Mouse (Mus musculus) C2C12 (cell line): ENCODE measurements at regions not wholly inside any gene's neighbourhood (a gene's known extent, or its start where the extent isn't known, plus 50 kb on each side); places are given as distances from the start of the nearest gene placed in this dataset.

Experiments
- H3K27me3 ChIP-seq: one replicate; pipeline ENCODE4 v1.6.1; 2011; ENCODE audit not compliant: control insufficient read depth, insufficient read depth, insufficient read length
- H3K36me3 ChIP-seq: one replicate; pipeline ENCODE4 v1.6.1; 2011; ENCODE audit not compliant: control insufficient read depth, insufficient read depth
- H3K4me3 ChIP-seq: one replicate; pipeline ENCODE4 v1.5.1; 2011; ENCODE audit warnings: mild to moderate bottlenecking, control low read depth; ENCODE audit not compliant: poor library complexity, insufficient read depth, severe bottlenecking
- H3K79me2 ChIP-seq: one replicate; pipeline ENCODE4 v1.6.1; 2011; ENCODE audit not compliant: control insufficient read depth, insufficient read depth
- H3K79me3 ChIP-seq: one replicate; pipeline ENCODE4 v1.6.1; 2011; ENCODE audit warnings: low read depth, control low read depth
- H3ac ChIP-seq: one replicate; pipeline ENCODE3; 2011; ENCODE audit warnings: low read depth; ENCODE audit not compliant: control insufficient read depth, insufficient read length
- CEBPB ChIP-seq: IDR thresholded peaks from one replicate; pipeline ENCODE4 v1.6.1; 2011; ENCODE audit warnings: low read depth, mild to moderate bottlenecking, control low read depth, moderate library complexity
- CTCF ChIP-seq: IDR thresholded peaks from one replicate; pipeline ENCODE4 v1.5.1; 2011; ENCODE audit not compliant: control insufficient read depth, insufficient read depth, insufficient read length
- FOSL1 ChIP-seq: IDR thresholded peaks from one replicate; pipeline ENCODE4 v1.8.0; 2011; ENCODE audit warnings: mild to moderate bottlenecking, low read length; ENCODE audit not compliant: poor library complexity, insufficient read depth, severe bottlenecking
- MAX ChIP-seq: IDR thresholded peaks from one replicate; pipeline ENCODE4 v1.6.1; 2011; ENCODE audit warnings: mild to moderate bottlenecking, control low read depth
- MYOD1 ChIP-seq: IDR thresholded peaks from one replicate; pipeline ENCODE4 v1.6.1; 2011; ENCODE audit warnings: low read depth; ENCODE audit not compliant: control insufficient read depth, insufficient read length
- MYOG ChIP-seq: IDR thresholded peaks from one replicate; pipeline ENCODE4 v1.6.1; 2011; ENCODE audit not compliant: control insufficient read depth, insufficient read length; ENCODE audit errors: extremely low read depth
- USF1 ChIP-seq: IDR thresholded peaks from one replicate; pipeline ENCODE4 v1.6.1; 2011; ENCODE audit warnings: low read depth, mild to moderate bottlenecking, control low read depth, moderate library complexity

DNA sequence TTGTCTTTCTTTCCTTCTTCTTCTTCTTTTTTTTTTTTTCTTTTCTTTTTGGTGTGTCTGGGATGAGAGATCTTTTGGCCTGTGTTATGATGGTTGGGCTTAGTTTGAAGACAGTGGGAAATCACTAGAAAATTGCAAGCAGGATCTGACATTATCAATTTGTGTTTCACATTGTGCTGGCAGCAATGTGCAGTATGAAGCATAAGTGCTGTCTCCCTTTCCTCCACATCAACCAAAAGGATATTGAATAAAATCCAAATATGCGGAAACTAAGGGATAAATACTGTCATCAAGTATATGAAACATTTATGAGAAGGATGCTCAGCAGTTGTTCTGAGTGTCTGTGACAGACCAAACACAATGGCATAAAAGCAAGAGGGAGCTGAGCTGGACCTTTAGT lies 1144.4 kb upstream of the Zeb2 start:
- no peaks in the 10 kb centered on the region for H3K79me3 ChIP-seq
- no peak overlapping the region for H3ac ChIP-seq
- no peak for TF ChIP-seq CTCF
- no peaks in the 10 kb centered on the region for H3K79me2 ChIP-seq
- H3K4me3 ChIP-seq, result no peak overlapping the region
- no peaks in the 10 kb centered on the region for H3K36me3 ChIP-seq
- H3K27me3 ChIP-seq, result no peaks in the 10 kb centered on the region

DNA sequence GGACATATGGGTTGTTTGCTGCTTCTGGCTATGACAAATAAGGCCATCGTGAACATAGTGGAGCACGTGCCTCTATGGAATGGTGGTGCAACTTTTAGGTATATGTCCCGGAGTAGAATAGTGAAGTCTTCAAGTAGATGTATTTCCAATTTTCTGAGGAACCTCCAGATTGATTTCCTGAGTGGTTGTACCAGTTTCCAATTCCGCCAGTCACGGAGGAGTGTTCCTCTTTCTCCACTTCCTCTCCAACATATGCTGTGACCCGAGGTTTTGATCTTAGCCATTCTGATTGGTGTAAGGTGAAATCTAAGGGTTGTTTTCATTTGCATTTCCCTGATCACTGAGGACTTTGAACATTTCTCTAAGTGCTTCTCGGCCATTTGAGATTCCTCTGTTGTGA lies 1134.4 kb upstream of the Zeb2 start:
- Histone ChIP-seq H3K27me3 (no peaks in the 10 kb centered on the region), H3K79me2 (no peaks in the 10 kb centered on the region), H3K79me3 (no peaks in the 10 kb centered on the region), H3ac (no peak overlapping the region), H3K36me3 (no peaks in the 10 kb centered on the region), H3K4me3 (no peak overlapping the region)
- no peak for TF ChIP-seq FOSL1
- no peak for TF ChIP-seq MYOD1
- no peak for TF ChIP-seq MYOG
- no peak for TF ChIP-seq USF1
- TF ChIP-seq CEBPB, result no peak
- no peak for TF ChIP-seq MAX
- no peak for TF ChIP-seq CTCF

DNA sequence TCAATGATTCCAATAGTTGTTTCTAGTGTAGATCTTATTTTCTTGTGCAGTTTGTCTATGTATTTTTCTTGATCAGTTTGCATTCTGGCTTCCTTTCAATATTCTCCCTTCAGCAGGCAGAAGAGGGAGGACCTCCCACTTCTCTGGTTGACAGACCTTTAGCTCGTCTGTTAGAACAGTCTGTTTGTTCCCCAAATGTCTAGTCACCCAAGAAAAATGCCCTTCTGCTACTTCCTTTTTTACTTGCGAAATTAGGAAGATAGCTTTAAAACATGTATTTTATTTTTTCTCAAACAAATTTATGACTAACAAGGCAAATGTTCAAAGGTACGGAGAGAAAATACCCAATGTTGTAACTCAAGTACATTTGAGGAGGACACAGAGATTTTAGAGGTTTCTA lies 1128.5 kb upstream of the Zeb2 start:
- Histone ChIP-seq H3K36me3 (no peaks in the 10 kb centered on the region), H3K27me3 (no peaks in the 10 kb centered on the region), H3K79me2 (no peaks in the 10 kb centered on the region), H3K79me3 (no peaks in the 10 kb centered on the region), H3K4me3 (no peak overlapping the region), H3ac (no peak overlapping the region)
- no peak for TF ChIP-seq CEBPB

DNA sequence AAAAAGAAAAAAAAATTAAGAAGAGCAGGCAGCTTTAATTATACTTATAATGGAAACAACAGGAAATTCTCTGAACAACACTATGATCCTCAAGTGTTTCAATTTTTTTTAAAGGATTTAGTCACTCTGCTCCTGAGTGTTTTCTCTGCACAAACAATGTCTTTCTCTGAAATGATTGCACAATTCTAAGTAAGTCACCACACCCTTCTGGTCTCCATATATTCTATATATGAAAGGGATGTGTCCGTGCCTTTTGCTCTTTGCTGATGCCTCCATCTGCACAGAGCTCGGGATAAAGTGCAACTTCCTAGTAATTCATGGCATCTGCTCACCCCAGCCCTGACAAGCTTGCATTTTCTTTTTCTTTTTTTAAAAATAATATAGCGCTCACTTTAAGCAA lies 1127.5 kb upstream of the Zeb2 start:
- no peaks in the 10 kb centered on the region for H3K36me3 ChIP-seq
- H3K79me2 ChIP-seq, result no peaks in the 10 kb centered on the region
- TF ChIP-seq MYOG (no peak), MYOD1 (no peak), CEBPB (peak; percentile 28), MAX (no peak), FOSL1 (no peak), CTCF (no peak)

DNA sequence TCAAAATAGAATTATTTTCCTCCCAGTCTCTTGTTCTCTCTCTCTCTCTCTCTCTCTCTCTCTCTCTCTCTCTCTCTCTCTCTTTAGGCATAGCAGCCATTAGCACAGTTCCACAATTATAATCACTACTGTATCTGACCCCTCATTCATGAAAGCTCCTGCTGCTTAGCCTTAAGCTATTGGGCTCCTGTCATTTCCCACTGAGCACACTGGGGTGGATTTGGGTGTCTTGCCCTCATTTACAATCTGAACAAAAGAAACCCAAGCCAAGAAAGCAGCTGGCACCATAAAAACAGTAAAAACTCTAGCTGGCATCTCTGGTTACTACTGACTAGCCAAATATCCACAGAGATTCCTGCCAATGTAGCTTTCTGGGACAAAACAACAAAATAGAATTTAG lies 1125.6 kb upstream of the Zeb2 start:
- Histone ChIP-seq H3K4me3 (no peak overlapping the region), H3K79me2 (no peaks in the 10 kb centered on the region), H3K36me3 (no peaks in the 10 kb centered on the region), H3K79me3 (no peaks in the 10 kb centered on the region), H3K27me3 (no peaks in the 10 kb centered on the region), H3ac (no peak overlapping the region)
- TF ChIP-seq MYOG (no peak), CTCF (no peak), MAX (no peak), CEBPB (no peak), MYOD1 (no peak), USF1 (no peak), FOSL1 (no peak)

More for the DNA sequence above, 1127.5 kb upstream of the Zeb2 start:
- Histone ChIP-seq H3ac (no peak overlapping the region), H3K27me3 (no peaks in the 10 kb centered on the region), H3K4me3 (no peak overlapping the region), H3K79me3 (no peaks in the 10 kb centered on the region)

DNA sequence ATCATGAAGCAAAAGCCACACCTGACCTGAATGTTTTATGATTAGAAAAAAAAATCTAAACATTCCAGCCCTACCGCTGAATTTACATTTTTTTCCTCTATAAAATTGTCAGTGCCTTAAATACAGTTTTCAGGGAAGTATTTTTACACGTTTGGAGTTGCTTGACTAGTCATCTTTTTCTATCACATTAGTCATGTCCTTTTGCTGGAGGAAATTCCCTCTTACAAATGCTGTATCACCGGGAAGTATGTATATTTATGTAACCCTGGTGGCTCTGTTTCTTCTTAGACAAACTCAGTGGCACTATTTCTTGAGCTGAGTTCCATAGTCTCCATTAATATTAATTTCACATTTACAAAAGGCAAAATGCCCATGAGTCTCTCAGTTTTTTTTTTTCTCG lies 1122.7 kb upstream of the Zeb2 start:
- H3K79me2 ChIP-seq, result no peaks in the 10 kb centered on the region
- H3K79me3 ChIP-seq, result no peaks in the 10 kb centered on the region
- no peak overlapping the region for H3ac ChIP-seq
- no peaks in the 10 kb centered on the region for H3K27me3 ChIP-seq
- no peak overlapping the region for H3K4me3 ChIP-seq
- no peaks in the 10 kb centered on the region for H3K36me3 ChIP-seq
- TF ChIP-seq FOSL1 (no peak), MAX (no peak), MYOG (no peak), CTCF (no peak), USF1 (no peak), CEBPB (no peak), MYOD1 (no peak)

DNA sequence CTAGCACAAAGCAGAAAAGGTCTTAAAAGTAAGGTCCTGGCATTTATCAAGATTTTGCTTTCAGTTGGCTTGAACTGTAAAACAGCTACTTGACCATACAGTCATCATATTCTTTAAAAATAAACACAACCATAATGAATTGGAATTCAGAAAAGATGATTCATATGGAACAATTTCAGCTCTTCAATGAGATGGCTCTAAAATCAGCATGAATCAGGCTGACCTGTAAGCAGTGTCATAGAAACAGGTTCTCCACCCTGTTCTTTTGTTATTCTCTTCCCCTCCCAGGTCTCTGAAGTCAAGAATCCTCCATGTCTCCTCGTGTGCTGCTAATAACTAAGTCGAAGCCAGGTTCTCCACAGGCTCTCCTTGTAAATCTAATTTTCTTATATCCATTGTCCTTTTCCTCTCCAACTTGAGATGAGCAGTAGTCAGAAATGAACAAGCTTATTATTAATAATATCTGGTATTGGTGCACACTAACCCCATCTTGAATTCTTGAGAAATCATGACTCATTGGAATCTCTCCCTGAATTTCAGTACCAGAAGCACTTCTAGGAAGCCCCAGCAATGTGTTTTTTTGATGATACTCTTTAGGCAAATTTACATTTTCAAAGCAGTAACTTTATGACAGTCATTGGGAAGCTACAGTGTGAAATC lies 1113.7 kb upstream of the Zeb2 start:
- H3K36me3 ChIP-seq, result no peaks in the 10 kb centered on the region
- no peak overlapping the region for H3K4me3 ChIP-seq
- TF ChIP-seq FOSL1, result peak; percentile 14
- no peak for TF ChIP-seq MYOG
- peak; percentile 49 for TF ChIP-seq CEBPB
- H3K79me3 ChIP-seq, result no peaks in the 10 kb centered on the region
- no peaks in the 10 kb centered on the region for H3K27me3 ChIP-seq
- no peak overlapping the region for H3ac ChIP-seq
- H3K79me2 ChIP-seq, result no peaks in the 10 kb centered on the region
